Mouse (Mus musculus): ENCODE data around the gene Nox3.

Nox3 gene

DNA sequence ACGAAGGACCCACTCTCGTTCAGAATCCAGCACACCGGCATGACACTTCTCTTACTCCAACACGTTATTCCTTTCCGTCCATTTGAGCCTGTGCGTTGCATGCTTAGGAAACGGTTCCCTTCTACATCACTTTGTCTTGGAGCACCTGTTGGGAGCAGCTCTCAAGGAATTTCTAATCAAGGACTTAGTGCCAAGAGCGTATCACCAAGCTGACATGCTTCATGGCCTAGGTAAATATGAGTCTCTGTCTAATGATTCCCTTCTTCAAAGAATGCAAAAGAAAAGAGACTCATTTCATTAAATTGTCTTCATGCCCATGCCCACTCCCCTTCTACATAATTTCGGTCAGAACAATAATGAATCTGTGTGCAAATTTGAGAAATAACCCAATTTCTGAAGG, at the start of gene Nox3:
TSS of gene Nox3 (minus strand) at position 101 of the 400 bp plus-strand sequence.
- no peak for DNase-seq (ENCODE audit: low read depth)

DNA sequence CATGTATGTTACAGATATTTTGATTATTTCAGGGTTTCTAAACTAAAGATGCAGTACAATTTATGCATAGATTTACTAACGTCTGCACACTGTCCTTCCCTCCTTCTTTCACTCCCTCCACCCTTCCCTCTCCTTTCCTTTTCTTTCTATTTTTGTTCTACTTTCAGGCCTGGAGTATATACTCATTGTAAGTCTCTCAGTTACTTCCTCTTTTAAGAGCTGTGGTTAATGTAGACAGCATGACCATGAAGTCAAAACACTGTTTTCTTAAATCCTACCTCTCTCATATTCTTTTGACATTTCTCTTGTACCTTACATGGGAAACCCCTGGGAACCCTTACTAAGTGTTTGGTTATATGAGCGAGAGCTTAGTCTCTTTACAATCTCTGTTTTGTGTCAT, 48.3 kb upstream of the Nox3 start:
- DNase-seq (ENCODE audit: low read depth): no peak

GRCm38 (mm10) chr17:3736936-3737335, 40.9 kb upstream of the Nox3 start:
- DNase-seq (ENCODE audit: low read depth): no peak

GRCm38 (mm10) chr17:3734286-3734685, 38.2 kb upstream of the Nox3 start:
- no peak for DNase-seq (ENCODE audit: low read depth)

DNA sequence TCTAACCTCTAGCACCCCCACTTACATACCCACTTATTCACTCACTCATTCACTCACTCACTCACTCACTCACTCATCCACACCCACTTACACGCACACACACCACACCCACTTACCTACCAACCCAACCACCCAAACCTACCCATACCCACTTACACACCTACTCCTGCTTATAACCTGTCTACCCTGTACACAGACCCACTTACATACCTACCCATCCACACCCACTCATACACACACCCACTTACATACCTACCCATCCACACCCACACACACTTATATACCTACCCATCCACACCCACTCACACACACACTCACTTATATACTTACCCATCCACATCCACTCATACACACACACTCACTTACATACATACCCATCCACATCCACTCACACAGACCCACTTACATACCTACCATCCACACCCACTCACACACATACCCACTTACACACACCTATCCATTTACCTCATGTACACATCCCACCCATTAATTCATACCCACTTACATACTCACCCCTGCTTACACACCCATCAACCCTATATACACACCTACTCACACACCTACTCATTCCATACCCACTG, 9.4 kb upstream of the Nox3 start:
- no peak for DNase-seq (ENCODE audit: low read depth)

- DNase-seq (ENCODE audit: low read depth): no peak
Observed at GRCm38 (mm10) chr17:3702320-3702719, 6.3 kb upstream of the Nox3 start.

- DNase-seq (ENCODE audit: low read depth): no peak
Observed at GRCm38 (mm10) chr17:3692817-3693216, 3.2 kb downstream of the Nox3 start.

DNA sequence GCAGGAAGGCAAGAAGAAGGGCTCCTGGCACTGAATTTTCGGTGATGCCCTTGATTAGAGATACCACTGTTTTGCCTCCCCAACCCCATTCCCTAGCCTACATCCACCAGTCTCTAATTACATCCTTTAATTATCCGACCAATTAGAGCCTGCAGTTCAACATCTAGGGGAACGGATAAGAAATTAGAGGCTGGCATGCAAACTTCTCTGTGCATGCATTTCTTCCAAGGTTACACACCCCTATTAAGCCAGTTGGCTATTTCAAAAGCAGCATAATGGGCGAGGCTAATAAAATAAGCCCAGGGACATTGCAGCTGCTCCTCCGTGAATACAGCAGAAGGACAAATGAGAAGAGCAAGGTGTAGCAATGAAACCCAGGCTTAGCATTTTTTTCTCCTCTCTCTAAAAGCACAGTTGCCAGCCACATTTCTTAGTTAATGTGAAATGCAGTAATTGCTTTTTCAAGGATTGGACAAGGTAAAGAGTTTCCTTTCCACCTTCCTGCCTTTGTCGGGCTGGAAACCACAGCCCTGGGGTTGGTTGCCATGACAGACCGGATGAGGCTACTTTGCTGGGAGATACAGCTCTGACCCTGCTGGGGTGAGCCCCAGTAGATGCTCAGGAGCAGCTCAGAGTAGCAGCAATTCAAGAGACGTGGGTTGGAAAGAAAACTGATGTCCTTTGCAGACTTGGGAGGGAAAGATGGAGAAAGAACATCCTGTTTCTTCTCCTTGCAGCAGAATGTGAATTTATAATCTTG, 5.4 kb downstream of the Nox3 start:
- no peak for DNase-seq (ENCODE audit: low read depth)

DNA sequence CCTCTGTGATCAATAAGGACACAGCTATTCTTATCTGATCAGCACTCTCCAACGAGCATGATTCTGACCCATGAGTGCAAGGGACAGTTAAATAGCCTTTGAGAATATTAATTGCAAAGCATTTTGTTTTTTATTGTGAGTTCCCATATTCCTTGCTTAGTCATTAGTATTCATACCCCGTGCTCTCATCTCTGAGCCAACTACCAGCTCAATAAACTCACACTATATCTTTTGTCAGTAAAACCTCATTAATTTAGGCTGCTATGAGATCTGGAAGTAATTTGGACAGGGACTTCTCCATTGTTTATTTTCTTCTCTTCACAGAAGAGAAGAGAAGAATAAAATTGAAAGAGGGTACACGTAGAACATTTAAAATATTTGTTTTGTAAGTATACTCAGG, 12.4 kb downstream of the Nox3 start:
- no peak for DNase-seq (ENCODE audit: low read depth)

- no peak for DNase-seq (ENCODE audit: low read depth)
Observed at GRCm38 (mm10) chr17:3669226-3669625, 26.8 kb downstream of the Nox3 start.

GRCm38 (mm10) chr17:3667287-3667686, 28.8 kb downstream of the Nox3 start:
- DNase-seq (ENCODE audit: low read depth): no peak

DNA sequence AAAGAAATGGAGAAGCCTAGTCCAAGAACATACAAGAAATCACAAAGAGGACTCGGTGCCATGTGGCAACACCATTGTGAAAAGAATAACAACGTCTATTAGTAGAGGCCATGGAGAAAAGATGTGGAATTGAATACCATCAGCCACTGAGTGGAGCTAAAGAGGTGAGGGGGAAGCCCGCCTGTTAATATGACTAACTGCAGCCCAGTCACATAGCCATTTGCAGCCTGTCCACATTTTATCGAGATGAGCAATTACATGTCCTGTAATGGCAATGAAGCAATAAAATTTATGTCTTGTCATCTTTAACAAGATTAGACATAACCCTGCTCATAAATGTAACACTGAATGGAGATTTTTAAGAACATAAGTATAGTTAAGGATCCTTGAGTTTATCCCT, 30.7 kb downstream of the Nox3 start:
- no peak for DNase-seq (ENCODE audit: low read depth)

DNA sequence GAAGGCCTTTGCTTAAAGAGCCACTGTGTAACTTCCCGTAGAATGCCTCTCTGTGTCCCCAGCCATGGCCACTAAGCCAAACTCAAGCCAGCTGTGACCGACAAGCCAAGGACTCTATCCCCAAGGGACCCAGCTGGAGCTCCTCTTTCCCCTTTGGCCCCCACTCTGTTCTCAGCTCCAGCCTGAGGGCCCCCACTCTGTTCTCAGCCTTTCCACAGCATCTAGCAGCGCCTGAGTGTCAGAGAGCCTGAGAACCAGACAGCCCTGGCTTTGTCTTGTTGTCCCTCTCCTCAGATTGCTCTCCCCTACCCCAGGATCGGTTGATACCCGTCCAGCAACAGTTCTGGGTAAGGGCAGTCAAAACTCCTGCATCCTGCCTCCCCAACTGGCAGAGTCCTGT, 36.6 kb downstream of the Nox3 start:
- no peak for DNase-seq (ENCODE audit: low read depth)

DNA sequence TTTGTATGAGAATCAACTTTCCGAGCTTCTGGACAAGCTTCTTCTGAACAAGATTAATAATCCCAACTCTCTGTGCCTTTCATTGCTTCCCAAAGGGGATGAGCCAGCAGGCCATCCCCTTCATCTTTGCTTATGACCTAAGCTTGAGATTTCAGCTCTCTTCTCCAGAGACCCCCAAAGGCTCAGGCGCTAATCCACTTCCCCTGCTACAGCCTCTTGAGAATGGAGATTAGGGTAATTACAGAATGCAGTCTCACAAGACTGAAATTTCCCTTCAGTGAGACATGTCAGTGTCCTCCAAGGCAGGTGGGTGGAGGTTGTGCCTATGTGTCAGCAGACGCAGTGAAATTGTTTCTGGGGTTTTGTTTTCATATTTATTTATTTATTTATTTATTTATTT, 45.7 kb downstream of the Nox3 start:
- DNase-seq (ENCODE audit: low read depth): no peak

DNA sequence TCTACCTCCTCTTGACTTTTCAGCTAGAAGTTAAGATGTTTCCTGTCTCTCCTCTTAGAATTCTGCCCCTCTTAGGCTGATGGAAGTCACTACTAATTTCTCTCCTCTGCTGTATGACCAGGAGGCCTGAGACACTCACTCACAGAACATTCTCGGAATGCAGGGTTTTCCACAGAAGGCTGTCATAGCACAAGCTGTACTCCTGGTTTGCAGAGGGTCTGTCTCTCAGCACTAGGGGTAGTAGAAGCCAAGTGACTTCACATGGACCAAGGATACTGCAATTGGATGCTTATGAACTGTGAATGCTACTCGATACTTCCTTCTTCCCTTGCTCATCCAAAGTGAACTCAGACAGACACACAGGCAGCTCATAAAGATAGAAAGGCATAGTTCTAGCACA, 52.5 kb downstream of the Nox3 start:
- DNase-seq (ENCODE audit: low read depth): no peak

GRCm38 (mm10) chr17:3641456-3641855, 54.6 kb downstream of the Nox3 start:
- no peak for DNase-seq (ENCODE audit: low read depth)

DNA sequence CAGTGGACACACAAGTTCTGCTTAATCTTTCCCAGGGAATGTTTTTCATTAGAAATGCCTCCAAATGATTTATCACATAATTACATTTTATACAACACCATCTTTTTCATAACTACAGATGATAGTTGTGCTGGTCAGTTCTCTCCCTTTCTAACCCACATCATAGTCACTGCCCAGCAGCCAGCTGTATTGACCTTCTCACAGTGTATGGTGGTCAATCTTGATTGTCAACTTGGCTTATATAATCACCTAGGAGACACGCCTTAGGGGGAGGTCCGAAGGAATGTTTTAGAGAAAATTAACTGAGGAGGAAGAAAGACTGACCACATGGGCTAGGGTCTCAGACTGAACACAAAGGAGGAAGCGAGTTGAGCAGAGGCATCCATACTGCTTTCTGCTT, 57.3 kb downstream of the Nox3 start:
- DNase-seq (ENCODE audit: low read depth): no peak

DNA sequence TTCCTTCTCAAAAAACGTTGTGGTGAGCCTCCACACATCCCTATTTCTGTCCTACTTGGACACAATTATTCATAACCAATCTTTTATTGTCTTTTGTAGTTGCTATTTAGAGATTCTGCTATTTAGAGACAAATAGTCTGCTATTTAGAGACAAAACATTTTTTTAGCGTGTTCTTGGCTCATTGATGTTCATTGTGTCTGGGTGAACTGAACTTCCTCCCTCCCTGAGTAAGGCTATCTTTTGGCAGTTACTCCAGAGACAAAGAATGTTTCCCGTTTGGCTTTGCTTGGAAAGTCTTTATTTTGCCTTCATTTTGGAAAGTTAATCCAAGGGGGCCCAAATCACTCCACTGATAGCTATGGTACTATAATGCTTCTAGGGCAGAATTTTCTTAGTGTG, 63.6 kb downstream of the Nox3 start:
- no peak for DNase-seq (ENCODE audit: low read depth)

DNA sequence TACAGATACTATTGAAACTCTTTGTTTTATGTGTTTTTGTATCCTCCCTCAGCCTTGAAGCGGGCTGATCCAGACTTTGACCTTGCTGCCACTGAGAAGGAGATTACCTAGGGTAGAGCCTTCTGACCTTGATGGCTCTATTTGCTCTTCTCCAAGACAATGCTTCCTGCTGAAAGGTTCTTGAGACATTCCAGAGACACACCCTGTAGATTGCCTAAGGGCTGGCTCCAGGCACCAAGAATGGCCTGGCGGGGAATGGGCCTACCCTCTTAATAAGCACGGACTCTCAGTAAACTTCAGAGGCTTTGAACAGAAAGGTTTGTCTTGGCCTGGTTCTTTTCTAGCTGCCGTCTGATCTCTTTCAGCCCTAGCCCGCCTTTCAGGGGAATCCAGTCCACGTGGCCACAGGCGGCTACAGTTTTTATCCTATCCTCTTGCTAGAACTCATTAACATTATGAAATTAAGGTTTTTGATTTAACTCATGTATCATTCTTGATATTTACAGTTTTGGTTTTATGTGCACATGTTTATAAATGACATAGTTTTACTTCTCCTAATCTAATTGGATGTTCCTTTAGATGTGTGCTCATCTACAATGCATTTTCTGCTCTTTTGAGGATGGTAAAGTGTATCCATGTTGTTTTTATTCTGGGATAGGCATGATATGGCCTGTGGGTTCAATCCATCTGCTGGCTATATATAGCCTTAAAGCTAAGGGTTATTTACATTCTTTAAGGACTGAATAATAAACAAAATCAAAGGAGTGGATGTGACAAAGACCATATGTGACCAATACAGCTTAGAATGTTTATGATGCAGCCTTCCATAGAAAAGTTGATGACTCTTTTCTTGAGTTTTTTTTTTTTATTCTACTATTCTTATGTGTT, 79.5 kb downstream of the Nox3 start:
- DNase-seq (ENCODE audit: low read depth): no peak

DNA sequence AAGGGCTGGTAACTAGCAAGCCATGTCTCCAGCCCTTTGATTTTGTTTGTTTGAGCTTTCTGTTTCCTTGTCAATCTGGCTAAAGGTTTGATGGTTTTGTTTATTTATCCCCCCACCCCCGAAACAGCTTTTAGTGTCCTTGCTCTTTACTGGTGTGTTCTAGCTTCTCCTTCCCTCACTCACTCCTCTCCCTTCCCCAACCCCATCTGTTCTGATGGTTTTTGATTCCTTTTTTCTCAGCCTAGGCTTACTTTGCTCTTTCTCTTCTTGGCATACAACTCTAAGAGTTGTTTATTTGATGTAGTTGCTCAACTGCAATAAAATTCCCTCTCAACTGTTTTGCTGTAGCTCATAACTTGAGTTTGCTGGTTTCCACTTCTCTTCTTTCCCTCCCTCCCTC, 80.5 kb downstream of the Nox3 start:
- no peak for DNase-seq (ENCODE audit: low read depth)

DNA sequence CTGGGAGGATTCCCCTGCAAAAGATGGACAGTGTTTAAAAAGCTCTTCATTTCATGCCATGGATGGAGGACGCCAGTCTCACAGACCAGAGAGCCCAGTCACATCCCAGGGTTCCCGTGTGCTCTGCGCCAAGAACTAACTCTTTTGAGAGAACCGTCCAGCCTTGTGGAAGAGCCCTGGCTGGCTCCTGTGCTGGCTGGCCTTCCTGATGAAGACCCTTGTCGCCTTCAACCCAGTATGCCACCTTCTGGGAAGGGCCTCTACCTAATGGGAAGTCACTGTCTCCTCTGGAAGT, 84.3 kb downstream of the Nox3 start:
- DNase-seq (ENCODE audit: low read depth): no peak

GRCm38 (mm10) chr17:3610928-3611780, 84.9 kb downstream of the Nox3 start:
- no peak for DNase-seq (ENCODE audit: low read depth)
